ENCODE assay signal across 8 mouse cellular contexts in genomic region chr4:141599251-141600141, GRCm38 (mm10). TPM values are rescaled to one million over a fixed set of nuclear protein-coding genes. Genes with fewer than 3 reads are reported as not detected.
DNase-seq lines count a peak whose midpoint lies in the region; ATAC-seq and TF ChIP-seq lines count a peak whose summit lies in the region.

No protein-coding gene starts in this region.

- under 1% methylated on average over 26 of the region's 57 CpGs for WGBS in embryonic facial prominence, embryonic 14.5 days
- WGBS in hindbrain, embryonic 16.5 days: 1% methylated on average over 54 of the region's 57 CpGs
- WGBS in macrophage (ENCODE audit: missing documents): 16% methylated on average over 43 of the region's 57 CpGs

- H3K79me2 ChIP-seq in macrophage (ENCODE audit: inconsistent target): peaks cover 80% of the 10 kb centered on the region

- H3K4me3 ChIP-seq in testis, adult 2 months (ENCODE audit: control insufficient read depth, low read depth, low read length): peak overlapping the region; percentile 56
- H3K4me3 ChIP-seq in embryonic facial prominence, embryonic 14.5 days (ENCODE audit: low read depth, low read length): peak overlapping the region; percentile 67
- peak overlapping the region; percentile 66 for H3K4me3 ChIP-seq in hindbrain, embryonic 16.5 days (ENCODE audit: low read length)
- peak overlapping the region; percentile 6 for H3K4me3 ChIP-seq in macrophage (ENCODE audit: inconsistent target)

- H3K27me3 ChIP-seq in testis, adult 2 months (ENCODE audit: control insufficient read depth, insufficient read depth, low read length): peaks cover 4% of the 10 kb centered on the region
- no peaks in the 10 kb centered on the region for H3K27me3 ChIP-seq in embryonic facial prominence, embryonic 14.5 days (replicated peaks; ENCODE audit: control insufficient read depth, insufficient read depth, low read length)
- no peaks in the 10 kb centered on the region; the same call in 1 of the 2 replicates for H3K27me3 ChIP-seq in hindbrain, embryonic 16.5 days (replicated peaks; ENCODE audit: control insufficient read depth, insufficient read depth, low read length)

- ATAC-seq in embryonic facial prominence, embryonic 14.5 days (ENCODE audit: low read depth): peak; percentile 41
- ATAC-seq in hindbrain, embryonic 16.5 days: peak; percentile 38

- no peak for TF ChIP-seq CTCF in testis, adult 2 months (IDR thresholded peaks at IDR 0.05; ENCODE audit: control insufficient read depth, insufficient read depth, insufficient replicate concordance, low read depth, low read length)

- peak overlapping the region; percentile 80 for H3K9ac ChIP-seq in embryonic facial prominence, embryonic 14.5 days (ENCODE audit: low read depth, low read length)
- peak overlapping the region; percentile 81 for H3K9ac ChIP-seq in hindbrain, embryonic 16.5 days (ENCODE audit: low read depth, low read length)

- intact Hi-C loops in left cerebral cortex, postnatal 4 days (cut with DNase I): no loop called here

- peak overlapping the region; percentile 94 for H3K4me2 ChIP-seq in embryonic facial prominence, embryonic 14.5 days (ENCODE audit: low read depth, low read length)
- peak overlapping the region; percentile 94 for H3K4me2 ChIP-seq in hindbrain, embryonic 16.5 days (ENCODE audit: low read length)

- H3K36me3 ChIP-seq in testis, adult 2 months (ENCODE audit: control insufficient read depth, insufficient read depth, low read length): no peaks in the 10 kb centered on the region
- H3K36me3 ChIP-seq in embryonic facial prominence, embryonic 14.5 days (ENCODE audit: control insufficient read depth, insufficient read depth, low read length): peaks cover 9% of the 10 kb centered on the region
- H3K36me3 ChIP-seq in hindbrain, embryonic 16.5 days (ENCODE audit: control insufficient read depth, insufficient read depth, low read length): no peaks in the 10 kb centered on the region
- H3K36me3 ChIP-seq in macrophage (ENCODE audit: inconsistent target): peaks cover 45% of the 10 kb centered on the region

- TF ChIP-seq POLR2A in testis, adult 2 months (IDR thresholded peaks at IDR 0.05; ENCODE audit: control insufficient read depth, low read depth, low read length): no peak

- peaks cover 13% of the 10 kb centered on the region for H3K4me1 ChIP-seq in testis, adult 2 months (ENCODE audit: control insufficient read depth, insufficient read depth, low read length)
- peaks cover 8% of the 10 kb centered on the region; the same call in 1 of the 2 replicates for H3K4me1 ChIP-seq in embryonic facial prominence, embryonic 14.5 days (ENCODE audit: control insufficient read depth, insufficient read depth, low read length)
- peaks cover 18% of the 10 kb centered on the region for H3K4me1 ChIP-seq in hindbrain, embryonic 16.5 days (ENCODE audit: control insufficient read depth, insufficient read depth, low read depth, low read length)

- H3K9me3 ChIP-seq in embryonic facial prominence, embryonic 14.5 days (ENCODE audit: control insufficient read depth, low read length): no peaks in the 10 kb centered on the region
- H3K9me3 ChIP-seq in hindbrain, embryonic 16.5 days (ENCODE audit: control insufficient read depth, low read length): no peaks in the 10 kb centered on the region

- peak overlapping the region; percentile 10; the same call in 1 of the 2 replicates for H3K27ac ChIP-seq in testis, adult 2 months (ENCODE audit: control insufficient read depth, insufficient read depth, low read depth, low read length)
- peak overlapping the region; percentile 73 for H3K27ac ChIP-seq in embryonic facial prominence, embryonic 14.5 days (replicated peaks; ENCODE audit: low read depth, low read length)
- peak overlapping the region; percentile 2; the same call in 1 of the 2 replicates for H3K27ac ChIP-seq in hindbrain, embryonic 16.5 days (ENCODE audit: low read depth, low read length)
- H3K27ac ChIP-seq in macrophage: no peak overlapping the region

- no peak for DNase-seq in testis, postnatal 14 days (ENCODE audit: low spot score)
- peak; percentile 67 for DNase-seq in embryonic facial prominence, embryonic 14.5 days (ENCODE audit: low spot score)
- DNase-seq in layer of hippocampus, adult 18-20 months (ENCODE audit: low spot score in 2 of 2): no peak
- no peak for DNase-seq in urinary bladder, postnatal 36 days (ENCODE audit: low spot score in 2 of 2)
- DNase-seq in left cerebral cortex, postnatal 4 days: no peak

RNA-seq across cellular contexts. Expression of gene Fblim1, which starts 6.4 kb away (rescaled TPM):
- 3.1 and 4.4 TPM in 2 replicates for polyA plus RNA-seq in testis, adult 2 months (2012; rRNA removed)
- polyA plus RNA-seq in embryonic facial prominence, embryonic 14.5 days (2014; fragmentation: Nextera tagmentation; extraction: Ambion mirVana): 22.8 and 27.7 TPM in 2 replicates
- polyA plus RNA-seq in hindbrain, embryonic 16.5 days (2015; fragmentation: Nextera tagmentation; extraction: Ambion mirVana): 42.9 and 51.5 TPM in 2 replicates
- total RNA-seq in macrophage (2018; cell fraction: chromatin; rRNA removed): 100 to 1,000 TPM in 9 of 26 experiments, 10 to 100 TPM in 16, 1 to 10 TPM in 1; 9.8 to 227 (median 60.4) TPM
- total RNA-seq in macrophage (2018; cell fraction: cytosol; rRNA removed): 100 to 1,000 TPM in 25 of 26 experiments, 10 to 100 TPM in 1; 90.3 to 218 (median 142) TPM
- total RNA-seq in macrophage (2018; cell fraction: nucleus; rRNA removed): 100 to 1,000 TPM in 10 of 26 experiments, 10 to 100 TPM in 16; 20.4 to 193 (median 83.3) TPM
- polyA plus RNA-seq in macrophage (2018): 107 to 177 TPM (median 134 TPM) in 3 replicates
- total RNA-seq in layer of hippocampus, adult 18-20 months (2021): under 1 TPM; 0.61 to 0.74 TPM
- total RNA-seq in left cerebral cortex, postnatal 4 days (2021): 10 to 100 TPM; 19.8 to 23.8 TPM

RNA-seq across cellular contexts. Expression of gene Tmem82, which starts 18.9 kb away (rescaled TPM):
- polyA plus RNA-seq in testis, adult 2 months (2012; rRNA removed): 3.5 and 3.9 TPM in 2 replicates
- polyA plus RNA-seq in embryonic facial prominence, embryonic 14.5 days (2014; fragmentation: Nextera tagmentation; extraction: Ambion mirVana): 0.17 and 0.41 TPM in 2 replicates
- polyA plus RNA-seq in hindbrain, embryonic 16.5 days (2015; fragmentation: Nextera tagmentation; extraction: Ambion mirVana): 0.34 and 0.45 TPM in 2 replicates
- total RNA-seq in macrophage (2018; cell fraction: chromatin; rRNA removed): 10 to 100 TPM in 9 of 26 experiments, 1 to 10 TPM in 17; 1.6 to 19.7 (median 6.3) TPM
- 1 to 10 TPM; 1.1 to 4.7 (median 1.9) TPM for total RNA-seq in macrophage (2018; cell fraction: cytosol; rRNA removed)
- 10 to 100 TPM in 10 of 26 experiments, 1 to 10 TPM in 16; 1.8 to 21.2 (median 6.3) TPM for total RNA-seq in macrophage (2018; cell fraction: nucleus; rRNA removed)
- polyA plus RNA-seq in macrophage (2018): 1.3 to 4.5 TPM (median 2.7 TPM) in 3 replicates
- total RNA-seq in layer of hippocampus, adult 18-20 months (2021): under 1 TPM; 0.32 to 0.51 TPM
- total RNA-seq in left cerebral cortex, postnatal 4 days (2021): under 1 TPM; 0.38 to 0.46 TPM

RNA-seq across cellular contexts. Expression of gene Slc25a34, which starts 24.1 kb away (rescaled TPM):
- polyA plus RNA-seq in testis, adult 2 months (2012; rRNA removed): 2.2 and 2.9 TPM in 2 replicates
- polyA plus RNA-seq in embryonic facial prominence, embryonic 14.5 days (2014; fragmentation: Nextera tagmentation; extraction: Ambion mirVana): 0.08 TPM in 1 of 2 replicates, not detected in the other
- 0.54 and 0.81 TPM in 2 replicates for polyA plus RNA-seq in hindbrain, embryonic 16.5 days (2015; fragmentation: Nextera tagmentation; extraction: Ambion mirVana)
- 1 to 10 TPM in 12 of 26 experiments, under 1 TPM in 10, not detected in 4; 0.26 to 3.6 (median 1.0) TPM for total RNA-seq in macrophage (2018; cell fraction: chromatin; rRNA removed)
- total RNA-seq in macrophage (2018; cell fraction: cytosol; rRNA removed): under 1 TPM in 9 of 26 experiments, not detected in 17; 0.05 to 0.18 (median 0.07) TPM
- total RNA-seq in macrophage (2018; cell fraction: nucleus; rRNA removed): 1 to 10 TPM in 8 of 26 experiments, under 1 TPM in 17, not detected in 1; 0.17 to 3.0 (median 0.60) TPM
- 0.09 to 0.17 TPM in 2 of 3 replicates, not detected in the other for polyA plus RNA-seq in macrophage (2018)
- 1 to 10 TPM; 4.1 to 4.2 TPM for total RNA-seq in layer of hippocampus, adult 18-20 months (2021)
- 1 to 10 TPM; 1.1 to 1.7 TPM for total RNA-seq in left cerebral cortex, postnatal 4 days (2021)

Comparison
In these comparisons a context has a peak if more than half of its experiments do, and no peak if none do; other contexts are left out.
1. H3K4me3 ChIP-seq: peak in every context shown above with its lines; median percentile 67 in embryonic facial prominence, embryonic 14.5 days; 66 in hindbrain, embryonic 16.5 days; 56 in testis, adult 2 months; 6 in macrophage.